Mouse (Mus musculus) small intestine, adult 2 months (tissue): ENCODE measurements around the gene Pias3.

Source experiments
- CTCF ChIP-seq: fragments of 200-500 bp; IDR thresholded peaks from 2 replicates; pipeline ENCODE4 v1.5.1; 2012; ENCODE audit warnings: low read depth, mild to moderate bottlenecking, control low read depth, inconsistent platforms, low read length, moderate library complexity, mixed read lengths; ENCODE audit not compliant: insufficient replicate concordance, insufficient read length; ENCODE audit errors: extremely low read depth
- POLR2A ChIP-seq: fragments of 200-500 bp; IDR thresholded peaks from 2 replicates; pipeline ENCODE4 v1.6.1; 2012; ENCODE audit warnings: low read depth, mild to moderate bottlenecking, control low read depth, inconsistent platforms, low read length, moderate library complexity

- TF ChIP-seq CTCF (no peak), POLR2A (no peak)
Observed at GRCm38 (mm10) chr3:96727828-96728633, 31.8 kb downstream of the Pias3 start.
